Mouse (Mus musculus) kidney, adult 11 months (tissue): ENCODE measurements around the gene Szt2.

Source experiments
- DNase-seq: peaks from one replicate; pipeline ENCODE4 v3.0.0; 2022

The Szt2 gene

GRCm38 (mm10) chr4:118409142-118409900, at the start of gene Szt2, which contains the start of gene Med8:
TSS of gene Szt2 (minus strand) at chr4:118409273.
TSS of gene Med8 (plus strand) at chr4:118409337.
- peak; percentile 92 for DNase-seq

- DNase-seq = no peak
Observed at GRCm38 (mm10) chr4:118457345-118457975, 48.4 kb upstream of the Szt2 start, which contains the start of gene Mpl. TSS of gene Mpl (minus strand) at chr4:118457513.

GRCm38 (mm10) chr4:118446415-118447153, 37.5 kb upstream of the Szt2 start:
- DNase-seq = no peak

GRCm38 (mm10) chr4:118445781-118446414, 36.8 kb upstream of the Szt2 start:
- DNase-seq = peak; percentile 66

- no peak for DNase-seq
Observed at GRCm38 (mm10) chr4:118445088-118445487, 36.0 kb upstream of the Szt2 start.

GRCm38 (mm10) chr4:118437829-118438253, 28.8 kb upstream of the Szt2 start:
- DNase-seq = no peak

GRCm38 (mm10) chr4:118436820-118437603, 27.9 kb upstream of the Szt2 start, which contains the start of gene Cdc20:
TSS of gene Cdc20 (minus strand) at chr4:118437352.
- DNase-seq = peak; percentile 89

- DNase-seq = peak; percentile 82
Observed at GRCm38 (mm10) chr4:118432332-118432731, 23.3 kb upstream of the Szt2 start.

- DNase-seq = peak; percentile 63
Observed at GRCm38 (mm10) chr4:118429215-118429895, 20.3 kb upstream of the Szt2 start.

- peak; percentile 47 for DNase-seq
Observed at GRCm38 (mm10) chr4:118428531-118429214, 19.6 kb upstream of the Szt2 start.

GRCm38 (mm10) chr4:118427768-118428451, 18.8 kb upstream of the Szt2 start, which contains the start of gene Elovl1:
TSS of gene Elovl1 (plus strand) at chr4:118428093.
- DNase-seq = peak; percentile 93

- no peak for DNase-seq
Observed at GRCm38 (mm10) chr4:118427415-118427767, 18.3 kb upstream of the Szt2 start.

GRCm38 (mm10) chr4:118425374-118425773, 16.3 kb upstream of the Szt2 start:
- no peak for DNase-seq

- DNase-seq = no peak
Observed at GRCm38 (mm10) chr4:118424541-118425160, 15.6 kb upstream of the Szt2 start.

- DNase-seq = peak; percentile 29
Observed at GRCm38 (mm10) chr4:118421384-118421783, 12.3 kb upstream of the Szt2 start.

- no peak for DNase-seq
Observed at GRCm38 (mm10) chr4:118417112-118417797, 8.2 kb upstream of the Szt2 start.

- no peak for DNase-seq
Observed at GRCm38 (mm10) chr4:118416329-118416728, 7.3 kb upstream of the Szt2 start.

- DNase-seq = no peak
Observed at GRCm38 (mm10) chr4:118415779-118416178, 6.7 kb upstream of the Szt2 start.

GRCm38 (mm10) chr4:118413553-118413952, 4.5 kb upstream of the Szt2 start:
- no peak for DNase-seq
